Mouse (Mus musculus) left cerebral cortex, postnatal 10 days (tissue): Measurements from ENCODE around the gene Myo1c. TPM values are rescaled to one million over a fixed set of nuclear protein-coding genes. Genes with fewer than 3 reads are reported as not detected.

ENCODE experiments used
- DNase-seq, 2 experiments: peaks; one replicate each; pipeline ENCODE4 v3.0.0; 2021 to 2022; ENCODE audit warnings: low spot score in 2 of 2, mixed read lengths in 1 of 2; ENCODE audit errors: extremely low spot score in 1 of 2
- intact Hi-C: fragments of 180-260 bp; cut with DNase I; formaldehyde crosslinking; loops from one replicate; pipeline ENCODE4 v1.15.1; 2025
- total RNA-seq, 2 experiments: library from RNA; stranded (reverse); gene quantifications; 2 replicates each; pipeline ENCODE4 v1.2.3; 2021

Myo1c gene
- total RNA-seq, result 10 to 100 TPM; 27.3 to 30.8 TPM

DNA sequence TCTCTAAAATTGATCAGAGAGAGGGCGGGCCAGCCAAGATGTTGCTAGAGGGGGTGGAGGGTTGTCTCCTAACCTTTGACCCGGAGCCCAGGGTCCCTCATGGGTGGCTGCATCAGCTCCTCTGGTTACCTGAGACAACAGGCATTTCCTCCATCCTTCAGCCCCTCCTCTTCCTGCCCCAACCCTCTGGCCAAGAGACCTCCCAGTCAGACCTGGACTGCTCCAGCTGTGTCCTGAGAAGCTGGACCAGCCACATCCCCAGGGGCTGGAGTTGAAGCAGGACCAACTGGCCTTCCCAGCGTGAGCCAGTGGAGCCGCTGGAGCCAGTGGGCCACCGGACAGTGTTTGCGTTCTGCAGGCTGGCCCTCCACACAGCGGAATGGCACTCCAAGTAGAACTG is at the start of gene Myo1c:
Myo1c (plus strand) TSS at position 194 of the 400 bp plus-strand sequence.
- intact Hi-C loops, result no loop called here
- peak in 1 of 2 experiments; percentile 52 for DNase-seq

DNA sequence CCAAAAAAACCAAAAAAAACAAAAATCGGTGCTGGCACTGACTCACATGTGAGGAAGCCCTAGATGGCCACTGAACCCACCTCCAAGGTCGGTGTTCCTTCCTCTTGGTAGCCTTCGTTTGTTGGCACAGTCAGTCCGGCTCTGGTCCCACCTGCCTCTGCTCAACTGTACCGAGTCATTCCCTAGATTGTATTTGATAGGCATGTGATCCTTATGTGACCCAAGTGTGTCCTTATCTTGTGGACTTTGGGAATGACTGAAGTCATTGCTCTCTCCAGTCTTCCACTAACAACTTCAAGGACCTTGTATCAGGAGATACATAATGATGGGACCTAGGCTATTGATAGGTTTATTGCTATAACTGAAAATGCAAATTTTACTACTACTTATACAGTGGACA is 45.5 kb upstream of the Myo1c start:
- intact Hi-C loops, result no loop called here
- no peak for DNase-seq

DNA sequence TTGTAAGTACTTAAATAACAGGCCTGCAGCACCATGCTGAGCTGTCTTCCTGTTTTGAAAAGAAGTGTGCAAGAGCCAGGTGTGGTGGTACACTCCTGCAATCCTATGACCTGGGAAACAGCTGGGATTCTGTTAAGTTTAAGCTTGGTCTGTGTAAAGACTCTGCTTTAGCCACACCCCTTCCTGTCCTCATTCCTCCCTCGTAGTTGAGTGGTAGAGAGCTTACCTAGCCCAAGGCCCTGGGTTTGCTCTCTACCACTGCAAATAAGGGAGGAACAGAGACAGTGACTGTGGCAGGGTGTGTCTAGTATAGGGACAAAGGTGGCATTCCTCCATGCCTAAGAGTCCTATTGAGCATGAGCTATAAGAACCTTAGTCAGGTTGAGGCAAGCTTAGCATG is 45.0 kb upstream of the Myo1c start:
- DNase-seq, result no peak
- intact Hi-C loops, result no loop called here

DNA sequence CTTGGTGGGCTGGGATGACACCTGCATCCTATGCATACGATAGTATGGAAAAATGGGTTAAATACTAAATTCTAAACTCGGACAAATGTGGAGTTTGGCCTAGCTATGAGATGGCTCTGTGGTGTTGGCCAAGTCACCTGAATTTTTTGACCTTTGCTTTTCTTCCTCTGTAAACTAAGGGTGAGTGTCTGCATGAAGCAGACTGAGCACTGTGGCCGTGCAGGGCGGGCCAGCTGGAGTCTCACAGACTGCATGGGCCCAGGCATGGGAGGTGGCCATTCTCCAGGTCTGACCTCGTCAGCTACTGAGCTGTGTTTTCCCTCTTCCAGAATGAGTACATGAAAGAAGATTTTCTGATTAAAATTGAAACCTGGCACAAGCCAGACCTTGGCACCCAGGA is 41.5 kb upstream of the Myo1c start:
- intact Hi-C loops, result no loop called here
- no peak for DNase-seq

DNA sequence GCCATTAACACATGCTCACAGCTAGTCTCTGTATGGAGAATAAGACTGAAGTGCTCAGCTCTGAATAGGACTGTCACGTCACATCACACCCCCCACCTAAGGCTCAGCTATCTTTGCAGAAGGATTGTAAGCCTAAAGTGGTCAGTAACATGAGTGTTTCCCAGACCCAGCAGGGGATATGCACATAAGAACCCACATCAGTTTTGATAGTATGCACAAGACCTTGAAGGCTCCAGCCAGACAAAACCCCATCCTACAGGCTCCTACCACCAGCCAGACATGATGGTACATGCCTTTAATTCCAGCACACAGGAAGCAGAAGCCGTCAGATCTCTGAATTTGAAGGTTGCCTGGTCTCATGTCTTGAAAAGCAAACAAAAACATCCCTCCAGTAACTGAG is 40.3 kb upstream of the Myo1c start:
- DNase-seq, result no peak
- intact Hi-C loops, result no loop called here

DNA sequence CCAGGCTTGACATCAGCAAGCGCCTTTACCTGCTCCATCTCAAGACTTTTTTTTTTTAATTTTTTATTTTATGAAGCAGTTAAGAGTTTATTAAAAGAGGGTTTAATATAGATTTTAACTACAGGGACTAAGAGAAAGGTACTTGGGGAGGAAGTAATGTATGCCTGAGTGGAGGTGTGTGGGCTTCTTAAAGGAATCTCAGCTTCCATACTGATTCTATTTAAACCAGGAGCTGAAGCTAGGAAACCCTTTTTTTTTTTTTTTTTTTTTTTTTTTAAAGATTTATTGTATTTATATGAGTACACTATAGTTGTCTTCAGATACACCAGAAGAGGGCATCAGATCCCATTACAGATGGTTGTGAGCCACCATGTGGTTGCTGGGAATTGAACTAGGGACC is 35.5 kb upstream of the Myo1c start:
- DNase-seq, result no peak
- intact Hi-C loops, result no loop called here

DNA sequence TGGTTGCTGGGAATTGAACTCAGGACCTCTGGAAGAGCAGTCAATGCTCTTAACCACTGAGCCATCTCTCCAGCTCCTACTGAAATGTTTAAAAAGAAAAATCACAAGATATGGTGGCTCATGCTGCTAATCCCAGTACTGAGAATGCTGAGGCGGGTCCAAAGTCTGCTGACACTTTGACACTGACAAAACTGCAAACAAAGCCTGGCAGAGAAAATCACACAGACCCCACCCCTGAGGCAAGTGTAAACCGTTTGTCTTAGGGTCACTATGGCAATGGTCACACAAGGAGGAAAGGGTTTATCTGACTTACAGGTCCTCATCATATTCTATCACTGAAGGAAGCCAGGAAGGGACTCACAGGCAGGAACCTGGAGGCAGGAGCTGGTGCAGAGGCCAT is 34.7 kb upstream of the Myo1c start:
- intact Hi-C loops, result no loop called here
- no peak for DNase-seq

DNA sequence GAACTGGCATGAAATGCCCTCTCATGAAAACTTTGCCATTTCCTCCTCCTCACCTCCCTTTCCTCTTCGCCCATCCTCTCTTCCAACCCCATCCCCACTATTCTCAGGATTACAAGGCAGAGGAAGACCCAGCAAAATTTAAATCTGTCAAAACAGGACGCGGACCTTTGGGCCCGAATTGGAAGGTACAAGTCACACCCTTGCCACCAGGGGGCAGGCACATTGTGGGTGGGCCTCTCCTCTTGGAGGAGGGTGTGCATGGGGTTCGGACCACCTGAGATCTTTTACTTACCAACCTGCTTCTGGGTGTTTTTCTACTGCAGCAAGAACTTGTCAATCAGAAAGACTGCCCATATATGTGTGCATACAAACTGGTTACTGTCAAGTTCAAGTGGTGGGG is 31.2 kb upstream of the Myo1c start:
- intact Hi-C loops, result no loop called here
- peak in 1 of 2 experiments; percentile 50 for DNase-seq

DNA sequence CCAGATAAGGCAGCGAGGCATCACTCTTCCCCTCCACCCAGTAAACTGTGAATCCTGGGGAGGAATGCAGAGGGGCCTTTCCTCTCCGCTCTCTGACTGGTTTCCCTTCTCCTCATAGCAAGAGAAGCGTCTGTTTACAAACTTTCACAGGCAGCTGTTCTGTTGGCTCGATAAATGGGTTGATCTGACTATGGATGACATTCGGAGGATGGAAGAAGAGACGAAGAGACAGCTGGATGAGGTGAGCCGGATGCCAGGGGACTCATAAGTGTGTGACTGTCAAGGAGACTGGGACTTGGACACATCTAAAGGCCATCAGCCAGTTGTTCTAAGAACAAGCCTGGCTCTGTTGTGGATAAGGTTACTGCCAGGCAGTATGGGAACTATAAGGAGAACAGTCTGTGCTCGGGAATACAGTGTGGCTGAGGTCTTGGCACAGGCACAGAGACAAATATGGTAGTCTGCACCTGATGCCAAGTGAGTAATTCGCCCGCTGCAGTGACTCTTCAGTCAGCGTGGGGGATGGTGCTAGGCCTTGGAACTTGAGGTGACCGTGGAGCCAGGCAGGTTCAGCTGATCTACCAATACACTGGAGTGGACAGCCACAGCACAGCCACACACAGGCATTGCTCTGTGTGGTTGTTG is 30.0 kb upstream of the Myo1c start:
- peak in 1 of 2 experiments; percentile 37 for DNase-seq
- intact Hi-C loops, result no loop called here

DNA sequence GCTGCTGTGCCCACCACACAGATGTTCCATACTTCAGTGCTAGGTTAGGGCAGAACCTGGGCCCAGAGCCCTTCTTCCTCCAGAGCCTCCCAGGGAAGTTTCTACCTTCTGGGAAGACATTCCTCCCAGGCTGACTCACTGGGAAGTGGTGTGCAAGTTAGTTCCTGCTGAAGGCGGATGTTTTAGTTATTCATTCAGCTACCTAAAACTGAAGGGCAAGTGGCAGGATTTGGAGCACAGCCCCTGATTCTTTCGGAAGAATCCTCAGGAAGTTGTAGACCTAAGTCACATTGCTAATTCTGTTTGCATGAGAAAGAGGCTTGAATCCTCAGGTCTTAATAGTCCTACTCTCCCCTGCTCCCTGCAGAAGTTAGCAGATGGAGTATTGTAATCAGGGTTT is 28.9 kb upstream of the Myo1c start:
- intact Hi-C loops, result no loop called here
- no peak for DNase-seq

DNA sequence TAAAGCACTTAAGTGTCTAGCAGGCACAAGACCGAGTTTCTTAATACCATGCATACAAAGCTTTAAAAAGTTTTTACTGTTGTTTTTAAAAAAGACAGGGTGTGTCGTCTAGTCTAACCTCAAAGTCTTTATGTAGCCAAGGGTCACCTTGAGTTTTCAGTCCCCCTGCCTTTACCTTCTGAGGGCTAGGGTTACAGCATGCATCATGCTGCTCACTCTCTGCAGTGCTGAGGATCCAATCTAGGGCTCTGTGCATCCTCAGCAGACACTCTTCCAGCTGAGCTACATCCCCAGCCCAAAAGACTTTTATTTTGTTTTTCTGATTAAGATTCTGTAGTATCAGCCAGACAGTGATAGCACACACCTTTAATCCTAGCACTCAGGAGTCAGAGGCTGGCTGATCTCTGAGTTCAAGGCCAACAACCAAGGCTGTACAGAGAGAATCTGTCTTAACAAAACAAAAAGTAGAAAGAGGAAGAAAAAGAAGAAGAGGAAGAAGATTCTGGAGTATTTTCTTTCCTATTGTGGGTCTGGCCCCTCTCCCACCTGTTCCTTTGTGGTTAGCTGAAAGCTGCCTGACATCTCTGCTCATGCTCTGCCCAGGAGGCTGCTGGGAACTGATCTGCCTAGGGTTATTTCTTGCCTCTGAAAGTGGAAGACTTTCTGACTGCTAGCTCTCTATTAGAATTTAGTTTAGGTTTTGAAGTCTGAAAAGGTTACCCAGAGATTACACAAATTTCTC is 27.5 kb upstream of the Myo1c start:
- DNase-seq, result no peak
- intact Hi-C loops, result no loop called here

DNA sequence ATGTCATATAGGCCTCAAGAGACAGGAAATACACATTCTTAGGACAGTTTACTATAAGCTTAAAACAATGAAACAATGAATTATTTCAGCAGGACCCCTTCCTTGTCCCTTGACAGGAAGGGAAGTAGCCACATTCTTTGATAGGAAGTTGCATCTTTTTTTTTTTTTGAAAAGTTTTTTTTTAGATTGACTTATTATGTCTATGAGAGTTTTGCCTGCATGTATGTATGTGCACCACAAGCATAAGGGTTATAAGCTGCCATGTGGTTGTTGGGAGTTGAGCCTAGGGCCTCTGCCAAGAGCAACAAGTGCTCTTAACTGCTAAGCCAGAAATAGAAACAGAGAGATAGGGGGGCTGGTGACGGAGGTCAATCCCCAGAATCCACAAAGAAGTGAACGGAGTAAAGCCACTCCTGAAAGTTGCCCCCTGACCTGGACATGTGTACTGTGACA is 26.2 kb upstream of the Myo1c start:
- intact Hi-C loops, result no loop called here
- no peak for DNase-seq

DNA sequence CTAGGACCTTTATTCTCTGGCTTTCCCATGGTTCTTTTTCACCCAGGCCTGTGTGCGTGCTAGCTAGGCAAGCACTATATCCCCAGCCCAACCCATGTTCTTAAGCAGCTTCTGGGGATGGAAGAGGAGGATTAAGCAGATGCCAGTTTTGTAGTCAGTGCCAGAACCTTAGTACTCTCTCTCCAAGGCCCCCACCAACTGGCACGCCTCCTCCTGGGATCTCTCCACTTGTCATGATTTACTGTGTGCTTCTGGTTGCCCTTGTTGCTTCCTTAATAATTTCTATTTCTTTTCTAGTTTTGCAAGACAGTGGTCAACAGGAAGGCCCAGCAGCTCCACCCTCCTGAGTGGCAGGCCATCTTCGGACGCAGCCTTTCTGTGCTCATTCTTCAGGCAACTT is 24.5 kb upstream of the Myo1c start:
- DNase-seq, result no peak

DNA sequence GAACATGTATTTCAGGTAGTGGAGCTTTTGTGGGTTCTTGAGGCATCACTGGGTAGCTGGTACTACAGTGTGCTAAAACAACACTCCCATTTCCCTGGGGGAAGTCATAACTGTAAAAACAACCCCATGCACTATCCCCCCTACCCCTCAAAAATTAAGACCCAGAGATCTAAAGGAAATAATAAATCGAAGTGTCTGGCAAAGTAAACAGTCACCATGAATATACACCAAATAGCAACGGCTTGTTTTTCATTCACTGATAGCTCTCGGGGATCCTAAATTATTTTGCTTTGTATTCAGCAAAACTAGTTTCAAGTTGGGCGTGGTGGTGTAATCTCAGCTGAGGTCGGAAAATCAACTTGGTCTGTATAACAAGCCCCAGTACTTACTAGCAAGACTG is 20.2 kb upstream of the Myo1c start:
- no peak for DNase-seq
- intact Hi-C loops, result no loop called here

More for the DNA sequence above, 24.5 kb upstream of the Myo1c start:
- intact Hi-C loops, result no loop called here

DNA sequence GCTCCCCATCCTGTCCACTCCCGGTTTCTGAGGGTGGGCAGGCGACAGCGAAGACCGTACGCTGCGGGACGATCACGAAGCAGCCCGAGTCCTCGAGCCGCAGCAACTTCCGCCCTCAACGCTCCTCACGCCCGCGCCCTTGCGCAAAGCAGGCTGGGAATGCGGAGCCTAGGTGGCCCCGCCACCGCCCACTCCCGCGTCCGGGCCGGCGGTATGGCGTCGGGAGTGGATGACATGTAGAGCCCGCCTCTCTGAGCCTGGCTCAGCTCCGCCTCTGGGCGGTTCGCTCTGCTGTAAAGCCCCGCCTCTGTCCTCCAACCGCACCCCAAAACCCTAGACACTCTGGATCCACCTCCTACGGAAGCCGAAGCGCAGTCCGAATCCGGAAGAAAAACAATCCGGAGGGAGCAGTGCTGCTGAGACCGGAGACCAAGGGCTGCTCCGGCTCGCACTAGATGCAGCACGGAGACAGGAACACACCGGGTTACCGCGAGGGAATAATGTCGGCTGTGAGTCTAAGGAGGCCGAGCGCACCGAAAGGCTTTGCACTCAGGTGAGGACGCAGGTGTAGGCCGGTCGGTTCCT is 19.6 kb upstream of the Myo1c start, which contains the start of gene Inpp5k:
Inpp5k (plus strand) TSS at position 344 of the 585 bp plus-strand sequence.
- DNase-seq, result peak; percentile 93 to 97
- intact Hi-C loops, result no loop called here

DNA sequence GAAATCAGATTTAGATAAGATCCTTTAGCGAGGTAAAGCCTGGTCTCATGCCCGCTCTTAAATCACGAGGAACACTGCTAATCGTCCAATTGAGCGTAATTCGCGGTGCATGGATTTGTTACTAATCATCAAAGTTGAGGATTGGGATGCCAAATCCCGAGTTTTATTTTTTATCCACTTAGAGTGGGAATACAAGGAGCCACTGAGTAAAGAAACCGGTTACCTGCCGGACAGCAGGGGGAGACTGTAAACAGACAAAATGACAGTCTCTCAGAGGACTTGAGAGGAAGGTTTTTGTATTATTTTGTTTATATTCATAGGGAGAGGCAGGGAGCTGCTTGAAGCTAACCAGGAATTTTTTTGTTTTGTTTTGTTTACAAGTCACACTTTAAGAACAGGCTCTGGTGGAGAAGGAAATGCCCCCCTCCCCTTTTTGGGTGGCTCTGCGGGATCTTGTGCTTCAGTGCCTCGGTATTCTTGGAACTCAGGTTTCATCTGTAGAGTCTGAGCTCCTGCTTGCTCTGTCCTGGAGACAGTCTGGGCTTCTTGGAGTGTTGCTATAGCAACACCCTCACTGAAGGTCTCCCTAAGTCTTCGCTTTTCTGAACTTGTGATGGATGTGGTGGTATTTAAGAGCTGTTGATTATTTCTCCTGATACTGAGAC is 18.6 kb upstream of the Myo1c start:
- intact Hi-C loops, result no loop called here
- no peak for DNase-seq

DNA sequence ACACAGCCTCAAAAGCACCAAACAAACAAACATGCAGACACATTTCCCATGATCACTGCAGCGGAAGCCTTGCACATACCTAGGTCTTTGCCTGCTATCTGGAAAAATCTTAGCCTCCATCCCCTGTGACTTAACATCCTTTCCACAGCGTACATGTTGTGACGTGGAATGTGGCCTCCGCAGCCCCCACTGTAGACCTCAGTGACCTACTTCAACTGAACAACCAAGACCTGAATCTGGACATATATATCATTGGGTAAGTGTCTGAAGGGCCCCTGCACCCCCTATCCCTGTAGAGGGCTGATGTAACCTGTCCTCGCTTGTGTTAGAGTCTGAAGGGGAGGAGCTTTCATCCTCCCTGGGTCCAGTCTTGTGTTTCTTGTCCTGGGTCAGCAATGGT is 17.4 kb upstream of the Myo1c start:
- intact Hi-C loops, result no loop called here

DNA sequence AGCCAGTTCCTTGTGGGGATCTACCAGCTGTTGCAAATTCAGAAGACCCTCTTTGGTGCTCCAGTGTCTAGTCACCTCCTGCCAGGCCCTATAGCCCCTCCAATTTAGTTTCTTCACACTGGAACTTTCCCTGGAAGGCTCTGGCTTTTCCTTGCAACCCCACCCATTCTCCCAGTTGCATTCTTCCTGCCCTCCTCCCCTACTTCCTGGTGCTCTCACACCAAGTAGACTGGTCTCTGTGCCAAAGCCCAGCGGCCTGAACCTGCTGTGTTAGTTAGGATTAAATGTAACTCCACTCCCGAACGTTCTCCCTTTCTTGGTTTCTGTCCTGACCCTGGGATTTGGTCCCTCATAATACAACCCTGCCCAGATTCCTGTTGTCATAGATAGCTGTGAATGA is 15.5 kb upstream of the Myo1c start:
- DNase-seq, result no peak
- intact Hi-C loops, result no loop called here

More for the DNA sequence above, 17.4 kb upstream of the Myo1c start:
- DNase-seq, result no peak

DNA sequence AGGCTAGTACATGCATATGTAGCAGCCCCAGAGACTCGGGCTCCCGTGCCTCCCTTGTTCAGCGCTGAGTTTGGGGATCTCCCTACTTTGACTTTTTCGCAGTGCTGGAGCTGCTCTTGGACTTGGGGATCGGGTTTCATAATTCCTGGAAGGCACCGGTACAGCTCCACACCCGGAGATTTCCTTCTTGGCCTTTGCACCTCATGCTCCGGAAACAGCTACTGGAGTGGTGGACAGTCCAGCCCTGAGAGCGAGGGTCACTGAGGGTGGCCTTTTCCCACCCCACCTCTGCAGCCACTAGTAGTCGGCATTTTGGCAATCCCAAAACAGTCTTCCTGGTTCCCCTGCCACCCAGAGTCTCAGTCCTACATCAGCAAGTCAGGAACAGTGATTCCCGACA is 15.0 kb upstream of the Myo1c start:
- intact Hi-C loops, result no loop called here
- peak in 1 of 2 experiments; percentile 34 for DNase-seq

DNA sequence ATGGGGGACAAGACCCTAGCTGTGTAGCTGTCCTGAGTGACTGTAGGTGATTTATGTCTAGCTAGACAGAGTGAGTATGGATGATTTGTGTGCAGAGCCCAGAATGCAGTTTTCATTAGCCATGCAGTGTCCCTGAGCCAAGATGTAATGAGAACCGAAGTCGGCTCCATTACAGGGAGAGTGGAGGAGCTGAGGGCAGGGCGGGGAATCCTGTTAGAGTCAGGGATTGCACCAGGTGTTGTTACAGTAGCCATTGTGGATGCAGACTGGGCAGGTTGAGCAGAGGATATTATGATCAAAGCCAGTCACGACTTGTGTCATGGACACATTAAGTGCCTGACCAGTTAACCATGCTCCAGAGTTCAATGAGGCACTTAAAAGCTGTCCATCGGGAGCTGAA is 7.0 kb upstream of the Myo1c start:
- DNase-seq, result no peak
- intact Hi-C loops, result no loop called here
